Mouse (Mus musculus): Measurements from ENCODE around the gene Cubn. TPM values are rescaled to one million over a fixed set of nuclear protein-coding genes. Genes with fewer than 3 reads are reported as not detected.

Cubn gene
- polyA plus RNA-seq, 1 experiment from 2014 or later, result 13.5 TPM

DNA sequence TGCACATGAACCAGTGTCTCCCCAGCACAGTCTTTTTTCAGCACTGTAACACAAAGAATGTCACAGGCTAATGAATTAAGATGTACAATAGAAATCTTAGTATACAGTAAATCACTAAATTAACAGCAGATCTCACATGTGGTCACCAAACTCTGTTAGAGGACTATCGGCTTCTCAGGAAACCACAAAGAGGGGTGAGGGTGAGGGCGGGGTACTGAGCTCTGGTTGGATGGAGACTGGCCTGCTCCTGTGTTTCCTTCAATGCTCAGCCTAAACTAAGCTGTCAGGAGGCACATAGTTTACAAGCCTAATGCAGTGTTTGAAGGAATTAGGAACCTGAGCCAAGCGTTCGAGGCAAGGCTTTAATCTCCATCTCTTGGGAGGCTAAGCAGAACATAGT is 228.5 kb downstream of the Cubn start:
- Histone ChIP-seq H3K36me3 (ENCODE audit: insufficient read depth, low read length) (no peaks in the 10 kb centered on the region; the same call in 1 of the 2 replicates), H3K4me3 (replicated peaks; ENCODE audit: low read depth, low read length) (no peak overlapping the region), H3K27me3 (ENCODE audit: insufficient read depth, low read length) (no peaks in the 10 kb centered on the region), H3K27ac (no peak overlapping the region), H3K4me1 (replicated peaks; ENCODE audit: insufficient read depth, low read length) (no peaks in the 10 kb centered on the region), H3K9ac (ENCODE audit: low read depth, low read length) (no peak overlapping the region), H3K4me2 (ENCODE audit: low read length) (no peak overlapping the region), H3K9me3 (replicated peaks; ENCODE audit: low read length) (no peaks in the 10 kb centered on the region)
- ATAC-seq (replicated peaks; ENCODE audit: low FRiP score, low read depth) (no peak), DNase-seq (ENCODE audit: low spot score) (no peak)
- WGBS, result 58% methylated on average over 4 of the region's 4 CpGs
- no peak for TF ChIP-seq CTCF (IDR thresholded peaks at IDR 0.05; ENCODE audit: low read depth)

DNA sequence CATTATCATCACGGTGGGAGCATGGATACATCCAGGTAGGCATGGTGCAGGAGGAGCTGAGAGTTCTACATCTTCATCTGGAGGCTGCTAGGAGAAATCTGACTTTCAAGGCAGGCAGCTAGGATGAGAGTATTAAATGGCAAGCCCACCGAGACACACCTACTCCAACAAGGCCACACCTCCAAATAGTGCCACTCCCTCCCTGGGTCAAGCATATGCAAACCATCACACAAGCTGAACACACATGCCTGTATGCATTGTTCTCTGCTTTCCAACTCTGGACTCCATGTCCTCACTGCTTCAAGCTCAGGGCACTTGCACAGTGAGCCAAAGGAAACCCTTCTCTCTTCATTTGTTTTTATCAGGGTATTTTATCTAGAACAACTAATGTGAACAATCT is 233.0 kb downstream of the Cubn start:
- DNase-seq (ENCODE audit: low spot score), result no peak
- Histone ChIP-seq H3K4me2 (ENCODE audit: low read length) (no peak overlapping the region), H3K9me3 (replicated peaks; ENCODE audit: low read length) (no peaks in the 10 kb centered on the region), H3K27ac (no peak overlapping the region), H3K9ac (ENCODE audit: low read depth, low read length) (no peak overlapping the region), H3K36me3 (ENCODE audit: insufficient read depth, low read length) (0 out of 2 replicates have a peak, but pooled peaks cover 5% of the 10 kb centered on the region), H3K27me3 (ENCODE audit: insufficient read depth, low read length) (no peaks in the 10 kb centered on the region), H3K4me3 (replicated peaks; ENCODE audit: low read depth, low read length) (no peak overlapping the region), H3K4me1 (replicated peaks; ENCODE audit: insufficient read depth, low read length) (no peaks in the 10 kb centered on the region)
- TF ChIP-seq CTCF (IDR thresholded peaks at IDR 0.05; ENCODE audit: low read depth), result no peak
- ATAC-seq (replicated peaks; ENCODE audit: low FRiP score, low read depth), result no peak
- WGBS, result 75% methylated on average over 2 of the region's 2 CpGs

DNA sequence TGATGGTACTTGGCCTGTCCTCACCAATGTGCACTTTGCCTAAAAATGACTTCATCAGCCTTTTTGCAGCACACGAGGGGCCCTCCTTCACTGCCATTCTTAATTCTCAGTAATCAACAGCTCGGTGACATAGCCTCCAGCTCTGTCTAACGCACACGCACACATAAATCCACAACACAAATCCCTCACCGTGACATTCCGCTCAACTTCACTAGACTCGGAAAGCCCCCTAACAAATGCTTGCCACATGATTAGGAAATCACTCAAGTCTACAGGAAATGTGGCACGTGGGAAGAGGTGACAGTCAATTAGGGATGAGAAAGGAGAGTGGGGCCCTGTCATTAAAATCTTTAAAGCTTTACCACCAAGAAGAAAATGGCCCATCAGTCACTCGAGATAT is 250.9 kb downstream of the Cubn start:
- Histone ChIP-seq H3K27ac (no peak overlapping the region), H3K9me3 (replicated peaks; ENCODE audit: low read length) (no peaks in the 10 kb centered on the region), H3K4me3 (replicated peaks; ENCODE audit: low read depth, low read length) (no peak overlapping the region), H3K4me1 (replicated peaks; ENCODE audit: insufficient read depth, low read length) (0 out of 2 replicates have a peak, but pooled peaks cover 8% of the 10 kb centered on the region), H3K9ac (ENCODE audit: low read depth, low read length) (no peak overlapping the region), H3K36me3 (ENCODE audit: insufficient read depth, low read length) (no peaks in the 10 kb centered on the region), H3K27me3 (ENCODE audit: insufficient read depth, low read length) (no peaks in the 10 kb centered on the region), H3K4me2 (ENCODE audit: low read length) (no peak overlapping the region)
- WGBS, result 25% methylated on average over 9 of the region's 9 CpGs
- no peak for DNase-seq (ENCODE audit: low spot score)
- no peak for TF ChIP-seq CTCF (IDR thresholded peaks at IDR 0.05; ENCODE audit: low read depth)
- ATAC-seq (replicated peaks; ENCODE audit: low FRiP score, low read depth), result no peak

DNA sequence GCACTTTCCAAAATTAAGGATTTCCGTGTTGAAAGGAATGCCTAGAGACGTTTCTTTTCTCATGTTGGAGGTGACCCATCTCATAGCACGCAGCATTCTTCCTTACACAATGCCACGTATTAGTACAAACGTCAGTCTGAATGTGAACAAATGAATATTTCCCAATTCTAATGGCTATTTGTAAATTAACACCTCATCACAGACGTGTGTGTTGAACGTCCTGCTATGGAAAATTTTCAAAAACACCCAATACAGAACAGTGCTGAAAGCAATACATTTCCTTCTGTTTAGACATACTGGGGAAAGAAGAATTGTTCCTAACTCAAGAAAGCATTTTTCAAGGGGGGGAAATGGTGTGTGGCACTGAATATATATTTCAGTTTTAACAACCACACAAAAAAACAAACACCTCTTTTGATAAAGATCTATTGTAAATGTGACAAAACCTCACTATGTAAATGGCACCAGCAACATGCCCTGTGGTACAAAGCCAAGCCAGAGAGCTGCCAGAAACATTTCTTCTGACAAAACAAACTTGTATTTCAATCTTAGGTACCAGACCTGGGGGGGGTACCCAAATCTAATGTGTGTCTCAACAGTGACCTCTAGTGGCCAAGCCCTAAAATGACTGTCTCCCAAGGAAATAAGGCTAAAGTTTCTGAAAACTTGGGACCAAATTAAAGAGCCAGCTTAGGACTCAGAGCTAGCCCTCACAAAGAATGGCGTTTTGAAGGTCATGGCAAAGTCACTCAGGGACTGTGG is 254.3 kb downstream of the Cubn start:
- Histone ChIP-seq H3K9ac (ENCODE audit: low read depth, low read length) (no peak overlapping the region), H3K27me3 (ENCODE audit: insufficient read depth, low read length) (no peaks in the 10 kb centered on the region), H3K4me1 (replicated peaks; ENCODE audit: insufficient read depth, low read length) (peaks cover 19% of the 10 kb centered on the region), H3K27ac (no peak overlapping the region), H3K4me2 (ENCODE audit: low read length) (no peak overlapping the region), H3K9me3 (replicated peaks; ENCODE audit: low read length) (no peaks in the 10 kb centered on the region), H3K36me3 (ENCODE audit: insufficient read depth, low read length) (no peaks in the 10 kb centered on the region), H3K4me3 (replicated peaks; ENCODE audit: low read depth, low read length) (no peak overlapping the region)
- TF ChIP-seq CTCF (IDR thresholded peaks at IDR 0.05; ENCODE audit: low read depth), result peak; percentile 88
- DNase-seq (ENCODE audit: low spot score) (peak; percentile 85), ATAC-seq (replicated peaks; ENCODE audit: low FRiP score, low read depth) (no peak)
- 74% methylated on average over 8 of the region's 8 CpGs for WGBS

DNA sequence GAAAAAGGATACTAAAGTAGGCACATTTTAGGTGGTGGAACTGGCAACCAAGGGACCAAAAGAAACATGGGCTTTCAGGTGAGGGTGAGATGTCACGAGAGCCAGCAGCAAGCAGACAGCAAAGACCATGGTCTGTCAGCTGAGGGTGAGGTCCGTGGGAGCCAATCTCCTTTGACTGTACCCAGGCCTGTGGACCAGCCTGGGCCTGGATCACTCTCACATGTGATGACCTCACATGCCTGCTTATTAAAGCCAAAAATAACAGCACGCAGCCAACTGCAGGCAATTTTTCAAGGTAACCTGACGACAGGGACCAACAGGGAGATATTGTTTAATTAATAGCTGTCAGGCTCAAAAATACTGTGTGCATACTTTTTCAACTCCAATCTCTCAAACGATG is 255.9 kb downstream of the Cubn start:
- ATAC-seq (replicated peaks; ENCODE audit: low FRiP score, low read depth) (no peak), DNase-seq (ENCODE audit: low spot score) (no peak)
- Histone ChIP-seq H3K4me2 (ENCODE audit: low read length) (no peak overlapping the region), H3K4me1 (replicated peaks; ENCODE audit: insufficient read depth, low read length) (peaks cover 19% of the 10 kb centered on the region), H3K36me3 (ENCODE audit: insufficient read depth, low read length) (no peaks in the 10 kb centered on the region), H3K4me3 (replicated peaks; ENCODE audit: low read depth, low read length) (no peak overlapping the region), H3K27ac (no peak overlapping the region), H3K27me3 (ENCODE audit: insufficient read depth, low read length) (no peaks in the 10 kb centered on the region), H3K9ac (ENCODE audit: low read depth, low read length) (no peak overlapping the region), H3K9me3 (replicated peaks; ENCODE audit: low read length) (no peaks in the 10 kb centered on the region)
- 42% methylated on average over 5 of the region's 5 CpGs for WGBS
- TF ChIP-seq CTCF (IDR thresholded peaks at IDR 0.05; ENCODE audit: low read depth), result no peak

DNA sequence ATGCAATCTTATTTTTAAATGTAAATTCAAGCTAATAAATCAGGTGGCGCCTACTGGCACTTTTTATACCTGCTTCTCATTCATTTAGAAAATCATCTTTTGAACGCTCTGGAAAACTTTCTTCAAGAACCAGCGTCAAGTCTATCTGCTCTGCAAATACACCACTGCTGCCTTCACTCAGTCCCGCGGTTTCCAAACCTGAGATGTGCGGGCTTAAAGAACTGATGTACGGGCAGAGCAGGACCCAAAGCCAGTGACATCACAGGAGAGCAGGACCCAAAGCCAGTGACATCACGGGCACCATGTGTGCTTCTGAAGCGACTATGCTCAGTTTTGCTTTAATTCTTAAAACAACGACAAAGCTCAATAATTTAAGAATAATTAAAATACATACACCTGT is 256.8 kb downstream of the Cubn start:
- DNase-seq (ENCODE audit: low spot score) (no peak), ATAC-seq (replicated peaks; ENCODE audit: low FRiP score, low read depth) (no peak)
- Histone ChIP-seq H3K27me3 (ENCODE audit: insufficient read depth, low read length) (no peaks in the 10 kb centered on the region), H3K27ac (no peak overlapping the region), H3K9me3 (replicated peaks; ENCODE audit: low read length) (no peaks in the 10 kb centered on the region), H3K4me1 (replicated peaks; ENCODE audit: insufficient read depth, low read length) (peaks cover 14% of the 10 kb centered on the region), H3K9ac (ENCODE audit: low read depth, low read length) (no peak overlapping the region), H3K4me2 (ENCODE audit: low read length) (no peak overlapping the region), H3K4me3 (replicated peaks; ENCODE audit: low read depth, low read length) (no peak overlapping the region), H3K36me3 (ENCODE audit: insufficient read depth, low read length) (no peaks in the 10 kb centered on the region)
- no peak for TF ChIP-seq CTCF (IDR thresholded peaks at IDR 0.05; ENCODE audit: low read depth)
- WGBS, result 88% methylated on average over 10 of the region's 10 CpGs
